Mouse (Mus musculus) heart, embryonic 15.5 days (tissue): Measurements from ENCODE around the gene Il15ra. TPM values are rescaled to one million over a fixed set of nuclear protein-coding genes. Genes with fewer than 3 reads are reported as not detected.
A peak's percentile ranks its signal among the peaks of the same experiment; 100 is the strongest.

Experiments
- ATAC-seq: fragments of 200-750 bp; cut with Nextera tagmentation; replicated peaks from 2 replicates; pipeline ENCODE4 v1.8.0; 2017; ENCODE audit warnings: low read depth, moderate TSS enrichment; ENCODE audit not compliant: insufficient number of reproducible peaks, insufficient read depth, low FRiP score
- H3K27ac ChIP-seq: fragments of 300-500 bp; sonication (generic); 2 replicates; pipeline ENCODE4 v1.5.1; 2015; ENCODE audit warnings: mild to moderate bottlenecking, inconsistent platforms
- H3K27me3 ChIP-seq: fragments of 300-500 bp; sonication (generic); 2 replicates; pipeline ENCODE4 v1.6.1; 2015; ENCODE audit warnings: inconsistent platforms
- H3K36me3 ChIP-seq: fragments of 300-500 bp; sonication (generic); 2 replicates; pipeline ENCODE4 v1.6.1; 2015; ENCODE audit warnings: mild to moderate bottlenecking, inconsistent platforms
- H3K4me1 ChIP-seq: fragments of 300-500 bp; sonication (generic); replicated peaks from 2 replicates; pipeline ENCODE4 v1.6.1; 2015; ENCODE audit warnings: inconsistent platforms
- H3K4me2 ChIP-seq: fragments of 300-500 bp; sonication (generic); 2 replicates; pipeline ENCODE4 v1.6.1; 2015; ENCODE audit warnings: inconsistent platforms, mild to moderate bottlenecking, moderate library complexity
- H3K4me3 ChIP-seq: fragments of 300-500 bp; sonication (generic); 2 replicates; pipeline ENCODE4 v1.5.1; 2015; ENCODE audit warnings: mild to moderate bottlenecking, inconsistent platforms
- H3K9ac ChIP-seq: fragments of 300-500 bp; sonication (generic); 2 replicates; pipeline ENCODE4 v1.6.1; 2015; ENCODE audit warnings: mild to moderate bottlenecking, inconsistent platforms
- H3K9me3 ChIP-seq: fragments of 300-500 bp; sonication (generic); replicated peaks from 2 replicates; pipeline ENCODE4 v1.6.1; 2016; ENCODE audit warnings: inconsistent platforms
- WGBS: fragments of 180-500 bp; shearing (Covaris S2); methylation state at CpG from one replicate; pipeline ENCODE4 v1.1.7; 2015; ENCODE audit warnings: mixed read lengths; 5-methylcytosine and 5-hydroxymethylcytosine counted together
- polyA plus RNA-seq: library from polyadenylated mRNA; unstranded; fragments of >200 nt; fragmentation: Nextera tagmentation; extraction: Ambion mirVana; gene quantifications from 2 replicates; pipeline ENCODE4 v1.2.1, GENCODE M21; 2015

Il15ra gene
- polyA plus RNA-seq, 1 experiment from 2014 or later = 11.7 TPM

DNA sequence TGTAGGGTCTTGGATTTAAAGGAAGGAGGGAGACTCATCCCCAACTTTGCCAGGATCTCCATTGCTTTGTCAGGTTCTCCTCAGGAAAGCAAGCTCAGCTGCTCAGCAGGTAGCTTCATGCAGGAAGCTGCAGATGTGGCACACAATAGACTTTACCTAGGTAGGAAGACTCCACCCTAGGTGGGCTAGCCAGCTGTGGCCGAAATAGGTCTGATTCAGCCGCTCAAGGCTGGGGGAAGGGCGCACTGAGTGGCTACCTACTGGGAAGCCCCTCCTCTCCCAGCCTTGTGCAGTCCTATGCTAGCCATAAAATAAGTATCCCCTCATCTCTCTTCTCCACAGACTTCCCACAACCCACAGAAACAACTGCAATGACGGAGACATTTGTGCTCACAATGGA is 22.4 kb upstream of the Il15ra start:
- no peak overlapping the region for H3K27ac ChIP-seq
- H3K36me3 ChIP-seq = no peaks in the 10 kb centered on the region
- ATAC-seq = no peak
- H3K27me3 ChIP-seq = no peaks in the 10 kb centered on the region
- H3K4me1 ChIP-seq = no peaks in the 10 kb centered on the region
- no peak overlapping the region for H3K4me2 ChIP-seq
- H3K9me3 ChIP-seq = no peaks in the 10 kb centered on the region
- H3K4me3 ChIP-seq = no peak overlapping the region
- H3K9ac ChIP-seq = no peak overlapping the region
- WGBS = 54% methylated on average over 4 of the region's 4 CpGs

GRCm38 (mm10) chr2:11686512-11686911 is 18.6 kb upstream of the Il15ra start:
- WGBS = 77% methylated on average over 4 of the region's 4 CpGs
- Histone ChIP-seq H3K9me3 (no peaks in the 10 kb centered on the region), H3K4me1 (no peaks in the 10 kb centered on the region), H3K4me2 (no peak overlapping the region), H3K9ac (no peak overlapping the region), H3K36me3 (no peaks in the 10 kb centered on the region), H3K27ac (no peak overlapping the region), H3K27me3 (no peaks in the 10 kb centered on the region), H3K4me3 (no peak overlapping the region)
- ATAC-seq = no peak

- Histone ChIP-seq H3K27me3 (no peaks in the 10 kb centered on the region), H3K4me3 (no peak overlapping the region), H3K4me1 (no peaks in the 10 kb centered on the region), H3K4me2 (no peak overlapping the region), H3K9me3 (no peaks in the 10 kb centered on the region), H3K27ac (no peak overlapping the region), H3K9ac (no peak overlapping the region), H3K36me3 (no peaks in the 10 kb centered on the region)
- ATAC-seq = no peak
- 12% methylated on average over 3 of the region's 3 CpGs for WGBS
These were observed 17.7 kb upstream of the Il15ra start for GRCm38 (mm10) chr2:11687436-11687835.

GRCm38 (mm10) chr2:11690201-11690890 is 14.7 kb upstream of the Il15ra start:
- Histone ChIP-seq H3K4me1 (no peaks in the 10 kb centered on the region), H3K9ac (no peak overlapping the region), H3K4me3 (no peak overlapping the region), H3K36me3 (no peaks in the 10 kb centered on the region), H3K4me2 (no peak overlapping the region), H3K27ac (no peak overlapping the region), H3K9me3 (no peaks in the 10 kb centered on the region), H3K27me3 (no peaks in the 10 kb centered on the region)
- WGBS = 51% methylated on average over 8 of the region's 8 CpGs
- ATAC-seq = no peak

- Histone ChIP-seq H3K27ac (no peak overlapping the region), H3K4me1 (no peaks in the 10 kb centered on the region), H3K4me3 (no peak overlapping the region), H3K9me3 (no peaks in the 10 kb centered on the region), H3K9ac (no peak overlapping the region), H3K4me2 (no peak overlapping the region), H3K36me3 (no peaks in the 10 kb centered on the region), H3K27me3 (no peaks in the 10 kb centered on the region)
- WGBS = 88% methylated on average over 4 of the region's 4 CpGs
- ATAC-seq = no peak
These were observed 11.7 kb upstream of the Il15ra start for GRCm38 (mm10) chr2:11693352-11693751.

DNA sequence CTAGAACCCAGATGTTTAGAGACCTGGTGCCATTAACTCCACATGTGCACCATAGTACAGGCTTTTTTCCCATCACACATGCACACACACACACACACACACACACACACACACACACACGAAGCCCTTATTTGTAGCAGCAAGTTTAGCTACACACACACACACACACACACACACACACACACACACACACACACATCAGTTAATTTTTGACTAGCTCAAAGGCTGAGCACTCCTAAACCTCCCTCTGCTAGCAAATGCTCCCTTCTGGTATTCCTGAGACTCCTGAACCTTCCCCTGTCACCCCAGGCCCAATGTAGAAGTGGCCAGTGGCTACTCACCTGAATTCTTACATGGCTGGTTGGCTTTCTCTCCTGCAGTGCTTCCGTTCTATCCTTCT is 11.0 kb upstream of the Il15ra start:
- no peaks in the 10 kb centered on the region for H3K4me1 ChIP-seq
- H3K9ac ChIP-seq = no peak overlapping the region
- H3K36me3 ChIP-seq = no peaks in the 10 kb centered on the region
- 78% methylated on average over 2 of the region's 2 CpGs for WGBS
- H3K27me3 ChIP-seq = no peaks in the 10 kb centered on the region
- no peak overlapping the region for H3K4me2 ChIP-seq
- no peak overlapping the region for H3K27ac ChIP-seq
- H3K9me3 ChIP-seq = no peaks in the 10 kb centered on the region
- H3K4me3 ChIP-seq = no peak overlapping the region
- no peak for ATAC-seq

GRCm38 (mm10) chr2:11695867-11696266 is 9.2 kb upstream of the Il15ra start:
- no peaks in the 10 kb centered on the region for H3K27me3 ChIP-seq
- H3K4me3 ChIP-seq = no peak overlapping the region
- ATAC-seq = no peak
- no peak overlapping the region for H3K9ac ChIP-seq
- H3K4me1 ChIP-seq = no peaks in the 10 kb centered on the region
- H3K36me3 ChIP-seq = no peaks in the 10 kb centered on the region
- WGBS = 58% methylated on average over 2 of the region's 2 CpGs
- no peak overlapping the region for H3K4me2 ChIP-seq
- H3K9me3 ChIP-seq = no peaks in the 10 kb centered on the region
- H3K27ac ChIP-seq = no peak overlapping the region

GRCm38 (mm10) chr2:11698994-11699393 is 6.1 kb upstream of the Il15ra start:
- Histone ChIP-seq H3K27ac (no peak overlapping the region), H3K4me1 (no peaks in the 10 kb centered on the region), H3K27me3 (no peaks in the 10 kb centered on the region), H3K9ac (no peak overlapping the region), H3K36me3 (no peaks in the 10 kb centered on the region), H3K4me3 (no peak overlapping the region), H3K4me2 (no peak overlapping the region), H3K9me3 (no peaks in the 10 kb centered on the region)
- no peak for ATAC-seq
- 61% methylated on average over 5 of the region's 5 CpGs for WGBS

DNA sequence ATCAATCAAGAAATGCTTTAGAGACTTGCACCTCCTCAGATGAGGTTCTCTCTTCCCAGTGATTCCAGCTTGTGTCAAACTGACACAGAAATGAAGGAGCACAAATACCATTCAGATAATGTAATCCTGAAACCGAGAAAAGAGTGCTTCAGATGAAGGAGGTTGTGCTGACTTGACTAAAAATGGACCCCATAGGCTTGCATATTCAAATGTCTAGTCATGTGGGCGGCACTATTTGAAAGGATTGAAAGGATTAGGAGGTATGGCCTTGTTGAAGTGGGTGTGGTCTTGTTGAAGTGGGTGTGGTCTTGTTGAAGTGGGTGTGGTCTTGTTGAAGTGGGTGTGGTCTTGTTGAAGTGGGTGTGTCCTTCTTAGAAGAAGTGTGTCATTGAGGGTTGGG is 5.2 kb upstream of the Il15ra start:
- H3K9ac ChIP-seq = no peak overlapping the region
- WGBS = 83% methylated on average over 2 of the region's 2 CpGs
- ATAC-seq = no peak

DNA sequence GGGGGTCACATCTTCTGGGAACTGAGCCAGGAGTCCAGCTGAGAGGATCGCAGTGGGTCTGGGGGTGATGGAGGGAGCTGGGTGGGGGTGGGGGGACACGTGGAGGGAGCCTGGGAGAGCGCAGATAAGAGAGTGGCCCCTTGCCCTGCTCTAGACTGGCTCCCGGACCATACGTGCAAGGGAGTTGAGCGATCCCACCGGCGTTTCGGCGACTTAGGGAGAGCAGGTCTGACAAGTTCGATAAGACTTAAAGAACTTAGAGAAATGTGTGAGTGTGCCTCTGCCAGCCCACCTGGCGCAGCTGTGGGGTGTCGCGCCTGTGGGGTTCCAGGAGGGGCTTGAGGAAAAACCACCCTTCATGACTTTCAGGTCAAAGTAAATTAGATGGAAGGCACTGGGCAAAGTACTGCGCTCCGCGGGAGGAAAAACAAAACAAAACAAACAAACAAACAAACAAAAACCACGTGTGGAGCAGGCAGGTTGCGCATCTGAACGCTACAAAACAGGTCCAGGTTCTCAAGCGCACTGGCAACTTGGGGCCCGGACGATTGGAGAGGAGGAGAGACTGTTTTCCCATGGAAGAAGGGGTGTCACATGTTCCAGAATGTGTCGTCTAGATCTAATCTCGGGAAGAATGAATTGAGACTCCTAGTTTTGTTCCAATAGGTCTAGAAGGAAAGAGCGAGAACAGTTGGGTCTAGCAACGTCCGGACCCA is 1.1 kb downstream of the Il15ra start:
- H3K27ac ChIP-seq = peak overlapping the region; percentile 81
- peaks cover 14% of the 10 kb centered on the region for H3K4me1 ChIP-seq

More for the DNA sequence above, 5.2 kb upstream of the Il15ra start:
- no peaks in the 10 kb centered on the region for H3K36me3 ChIP-seq
- H3K27ac ChIP-seq = no peak overlapping the region
- H3K4me1 ChIP-seq = peaks cover under 1% of the 10 kb centered on the region; the same call in 1 of the 2 replicates
- H3K9me3 ChIP-seq = no peaks in the 10 kb centered on the region
- H3K4me3 ChIP-seq = no peak overlapping the region
- H3K4me2 ChIP-seq = no peak overlapping the region
- no peaks in the 10 kb centered on the region; the same call in 1 of the 2 replicates for H3K27me3 ChIP-seq

DNA sequence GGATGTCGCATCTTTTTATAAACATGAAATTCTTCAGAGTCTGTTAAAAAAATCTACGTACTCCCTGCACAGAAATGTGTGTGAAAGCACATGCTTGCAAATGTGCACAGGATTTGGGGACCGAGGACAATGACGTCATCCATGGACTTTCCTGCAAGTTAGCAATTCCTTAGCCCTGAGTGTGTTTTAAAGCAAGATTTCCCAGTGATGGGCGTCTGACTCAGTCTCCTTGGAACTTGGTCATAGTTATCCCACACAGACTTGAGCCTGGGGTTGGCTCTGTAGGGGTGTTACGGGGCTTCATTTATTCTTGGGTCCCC is 1.6 kb downstream of the Il15ra start:
- H3K9ac ChIP-seq = no peak overlapping the region; the same call in 1 of the 2 replicates
- H3K27me3 ChIP-seq = no peaks in the 10 kb centered on the region; the same call in 1 of the 2 replicates
- no peak for ATAC-seq
- WGBS = 44% methylated on average over 6 of the region's 6 CpGs
- H3K4me3 ChIP-seq = peak overlapping the region; percentile 78
- no peak overlapping the region for H3K27ac ChIP-seq
- H3K36me3 ChIP-seq = no peaks in the 10 kb centered on the region
- H3K4me1 ChIP-seq = peaks cover 14% of the 10 kb centered on the region
- H3K9me3 ChIP-seq = no peaks in the 10 kb centered on the region
- peak overlapping the region; percentile 89 for H3K4me2 ChIP-seq

More for the DNA sequence above, 1.1 kb downstream of the Il15ra start:
- no peaks in the 10 kb centered on the region; the same call in 1 of the 2 replicates for H3K27me3 ChIP-seq
- no peaks in the 10 kb centered on the region for H3K36me3 ChIP-seq
- 4% methylated on average over 28 of the region's 28 CpGs for WGBS
- H3K4me3 ChIP-seq = peak overlapping the region; percentile 78
- H3K9ac ChIP-seq = peak overlapping the region; percentile 73
- H3K4me2 ChIP-seq = peak overlapping the region; percentile 89
- no peaks in the 10 kb centered on the region for H3K9me3 ChIP-seq
- ATAC-seq = peak; percentile 37; the same call in 1 of the 2 replicates

DNA sequence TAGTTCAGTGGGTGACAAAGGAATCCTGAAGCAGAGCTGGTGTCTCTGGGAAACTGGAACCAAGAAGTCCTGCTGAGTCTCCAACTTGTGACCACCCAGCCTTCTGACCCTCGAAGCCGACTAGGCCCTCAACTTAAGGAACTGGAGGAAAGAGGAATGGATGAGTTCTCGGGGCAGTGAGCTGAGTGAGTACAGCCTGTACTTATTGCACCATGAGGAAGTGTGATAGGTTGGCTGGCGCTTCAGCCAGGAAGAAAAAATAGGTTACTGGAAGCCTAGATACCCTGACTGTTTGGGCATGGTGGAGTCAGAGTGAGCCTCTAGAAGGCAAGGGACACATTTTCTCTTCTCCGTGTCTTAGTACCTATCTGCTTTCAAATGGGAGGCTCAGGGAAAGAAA is 3.4 kb downstream of the Il15ra start:
- Histone ChIP-seq H3K27me3 (no peaks in the 10 kb centered on the region; the same call in 1 of the 2 replicates), H3K4me1 (peaks cover 14% of the 10 kb centered on the region), H3K4me2 (no peak overlapping the region), H3K9ac (no peak overlapping the region), H3K36me3 (no peaks in the 10 kb centered on the region), H3K9me3 (no peaks in the 10 kb centered on the region), H3K27ac (0 out of 2 replicates have a peak overlapping the region, but pooled peaks have one; percentile 3), H3K4me3 (no peak overlapping the region)
- ATAC-seq = no peak
- WGBS = 75% methylated on average over 5 of the region's 5 CpGs
